8 mouse cellular contexts compared by ENCODE assay signal in genomic region chr6:97806051-97806450, GRCm38 (mm10). TPM values are rescaled to one million over a fixed set of nuclear protein-coding genes. Genes with fewer than 3 reads are reported as not detected.
DNase-seq lines count a peak whose midpoint lies in the region; ATAC-seq and TF ChIP-seq lines count a peak whose summit lies in the region.

No protein-coding gene starts in this region.

- TF ChIP-seq CTCF in kidney, postnatal 0 days (IDR thresholded peaks at IDR 0.05; ENCODE audit: low read depth), result no peak

- no peak overlapping the region for H3K9ac ChIP-seq in kidney, postnatal 0 days (ENCODE audit: low read depth, low read length)
- no peak overlapping the region for H3K9ac ChIP-seq in embryonic facial prominence, embryonic 15.5 days
- 0 out of 2 replicates have a peak overlapping the region, but pooled peaks have one; percentile 53 for H3K9ac ChIP-seq in neural tube, embryonic 13.5 days

- no peak for ATAC-seq in kidney, postnatal 0 days (replicated peaks; ENCODE audit: low FRiP score, low read depth)
- ATAC-seq in embryonic facial prominence, embryonic 15.5 days (ENCODE audit: insufficient number of reproducible peaks, low FRiP score, low TSS enrichment, low read depth), result no peak
- ATAC-seq in neural tube, embryonic 13.5 days (ENCODE audit: low read depth), result no peak

- DNase-seq in kidney, postnatal 0 days (ENCODE audit: low spot score), result no peak
- no peak for DNase-seq in kidney, postnatal 25 days
- no peak for DNase-seq in limb, embryonic 10.5 days (ENCODE audit: low spot score)
- no peak for DNase-seq in frontal cortex, adult 2 months (ENCODE audit: extremely low spot score in 1 of 2, low spot score in 1 of 2)
- DNase-seq in right cerebral cortex, postnatal 10 days (ENCODE audit: low spot score in 2 of 2), result no peak
- DNase-seq in kidney, adult 8-10 months, result no peak

- H3K9me3 ChIP-seq in kidney, postnatal 0 days (replicated peaks; ENCODE audit: low read length), result no peaks in the 10 kb centered on the region
- H3K9me3 ChIP-seq in embryonic facial prominence, embryonic 15.5 days (replicated peaks), result no peaks in the 10 kb centered on the region
- no peaks in the 10 kb centered on the region for H3K9me3 ChIP-seq in limb, embryonic 10.5 days (replicated peaks)
- H3K9me3 ChIP-seq in neural tube, embryonic 13.5 days, result no peaks in the 10 kb centered on the region

- WGBS in kidney, postnatal 0 days, result 36% methylated on average over 5 of the region's 5 CpGs
- WGBS in embryonic facial prominence, embryonic 15.5 days, result 15% methylated on average over 5 of the region's 5 CpGs
- WGBS in limb, embryonic 10.5 days, result 31% methylated on average over 5 of the region's 5 CpGs
- WGBS in neural tube, embryonic 13.5 days, result 57% methylated on average over 5 of the region's 5 CpGs

- peak overlapping the region; percentile 100 for H3K4me2 ChIP-seq in kidney, postnatal 0 days (ENCODE audit: low read length)
- H3K4me2 ChIP-seq in embryonic facial prominence, embryonic 15.5 days (replicated peaks), result peak overlapping the region; percentile 99
- peak overlapping the region; percentile 100 for H3K4me2 ChIP-seq in neural tube, embryonic 13.5 days

- H3K36me3 ChIP-seq in kidney, postnatal 0 days (ENCODE audit: insufficient read depth, low read length), result no peaks in the 10 kb centered on the region
- no peaks in the 10 kb centered on the region for H3K36me3 ChIP-seq in embryonic facial prominence, embryonic 15.5 days
- H3K36me3 ChIP-seq in limb, embryonic 10.5 days, result no peaks in the 10 kb centered on the region
- H3K36me3 ChIP-seq in neural tube, embryonic 13.5 days, result no peaks in the 10 kb centered on the region

- H3K4me1 ChIP-seq in kidney, postnatal 0 days (replicated peaks; ENCODE audit: insufficient read depth, low read length), result peaks cover 6% of the 10 kb centered on the region; the same call in 1 of the 2 replicates
- peaks cover 5% of the 10 kb centered on the region for H3K4me1 ChIP-seq in embryonic facial prominence, embryonic 15.5 days
- peaks cover 9% of the 10 kb centered on the region for H3K4me1 ChIP-seq in limb, embryonic 10.5 days
- H3K4me1 ChIP-seq in neural tube, embryonic 13.5 days (replicated peaks), result peaks cover 12% of the 10 kb centered on the region

- H3K27me3 ChIP-seq in kidney, postnatal 0 days (ENCODE audit: insufficient read depth, low read length), result no peaks in the 10 kb centered on the region
- no peaks in the 10 kb centered on the region for H3K27me3 ChIP-seq in embryonic facial prominence, embryonic 15.5 days
- H3K27me3 ChIP-seq in limb, embryonic 10.5 days (ENCODE audit: low read depth, poor library complexity, severe bottlenecking), result peaks cover 23% of the 10 kb centered on the region
- peaks cover 21% of the 10 kb centered on the region for H3K27me3 ChIP-seq in neural tube, embryonic 13.5 days

- peak overlapping the region; percentile 73 for H3K4me3 ChIP-seq in kidney, postnatal 0 days (replicated peaks; ENCODE audit: low read depth, low read length)
- H3K4me3 ChIP-seq in embryonic facial prominence, embryonic 15.5 days (replicated peaks), result peak overlapping the region; percentile 84
- H3K4me3 ChIP-seq in limb, embryonic 10.5 days, result peak overlapping the region; percentile 83
- H3K4me3 ChIP-seq in neural tube, embryonic 13.5 days, result peak overlapping the region; percentile 72

- no peak overlapping the region for H3K27ac ChIP-seq in kidney, postnatal 0 days
- no peak overlapping the region for H3K27ac ChIP-seq in embryonic facial prominence, embryonic 15.5 days (replicated peaks)
- H3K27ac ChIP-seq in limb, embryonic 10.5 days, result no peak overlapping the region
- no peak overlapping the region for H3K27ac ChIP-seq in neural tube, embryonic 13.5 days (replicated peaks)

RNA-seq across cellular contexts. Expression of gene Mitf, which starts 0.8 kb away (rescaled TPM):
- polyA plus RNA-seq in kidney, postnatal 0 days (2015; fragmentation: Nextera tagmentation; extraction: Ambion mirVana), result 6.8 and 7.5 TPM in 2 replicates
- polyA plus RNA-seq in embryonic facial prominence, embryonic 15.5 days (2015; fragmentation: Nextera tagmentation; extraction: Ambion mirVana), result 4.8 and 5.9 TPM in 2 replicates
- 0.80 and 1.1 TPM in 2 replicates for polyA plus RNA-seq in limb, embryonic 10.5 days (2016; fragmentation: Nextera tagmentation; extraction: Ambion mirVana)
- 1.1 and 1.2 TPM in 2 replicates for polyA plus RNA-seq in neural tube, embryonic 13.5 days (2015; fragmentation: Nextera tagmentation; extraction: Ambion mirVana)
- polyA plus RNA-seq in frontal cortex, adult 2 months (2012; rRNA removed), result 10.5 and 13.3 TPM in 2 replicates
